Comparison of ENCODE assay signal across 9 mouse cellular contexts in genomic region chr7:28357984-28358383, GRCm38 (mm10). TPM values are rescaled to one million over a fixed set of nuclear protein-coding genes. Genes with fewer than 3 reads are reported as not detected.
DNase-seq lines count a peak whose midpoint lies in the region; ATAC-seq and TF ChIP-seq lines count a peak whose summit lies in the region.
"Had no signal": no experiment of that assay in that cellular context is flagged by ENCODE, and none has a peak within 500 bp of the region (broad histone marks: within the 10 kb centered on the region; RNA-seq: fewer than 3 reads in every experiment).

No protein-coding gene starts in this region.

- 17% methylated on average over 5 of the region's 5 CpGs for WGBS in hindbrain, embryonic 11.5 days

- ATAC-seq in hindbrain, embryonic 11.5 days (ENCODE audit: low FRiP score): no peak
- no peak for ATAC-seq in cerebellum, adult (ENCODE audit: insufficient number of reproducible peaks, low FRiP score, low TSS enrichment)

- H3K36me3 ChIP-seq in hindbrain, embryonic 11.5 days (ENCODE audit: control insufficient read depth, insufficient read depth, low read length): peaks cover 29% of the 10 kb centered on the region

- peak overlapping the region; percentile 75 for H3K27ac ChIP-seq in gastrocnemius, adult 2 months
- H3K27ac ChIP-seq in hindbrain, embryonic 11.5 days (ENCODE audit: low read depth, low read length): 0 out of 2 replicates have a peak overlapping the region, but pooled peaks have one; percentile 51

- DNase-seq in gastrocnemius, adult 2 months: no peak
- DNase-seq in gastrocnemius, adult 8-10 months (ENCODE audit: low spot score in 2 of 2): no peak
- peak; percentile 60 for DNase-seq in NIH3T3 (ENCODE audit: low read depth)
- no peak for DNase-seq in hindbrain, embryonic 11.5 days (ENCODE audit: low spot score)
- peak; percentile 35 to 47 for DNase-seq in lung, postnatal 4 days
- no peak for DNase-seq in cerebellum, postnatal 25 days
- no peak for DNase-seq in left cerebral cortex, postnatal 10 days (ENCODE audit: extremely low spot score in 1 of 2, low spot score in 2 of 2)

- no peaks in the 10 kb centered on the region for H3K27me3 ChIP-seq in hindbrain, embryonic 11.5 days (ENCODE audit: control insufficient read depth, insufficient read depth, low read length)
- H3K27me3 ChIP-seq: CH12.LX had no signal

- no peak for TF ChIP-seq CTCF in gastrocnemius, adult 2 months (IDR thresholded peaks at IDR 0.05)

- H3K4me2 ChIP-seq in hindbrain, embryonic 11.5 days (replicated peaks; ENCODE audit: low read depth, low read length): no peak overlapping the region

- no peak overlapping the region for H3K9ac ChIP-seq in hindbrain, embryonic 11.5 days (ENCODE audit: low read depth, low read length)

- 0 out of 2 replicates have a peak, but pooled peaks cover 2% of the 10 kb centered on the region for H3K4me1 ChIP-seq in hindbrain, embryonic 11.5 days (replicated peaks; ENCODE audit: control insufficient read depth, insufficient read depth, low read length)

- no peaks in the 10 kb centered on the region for H3K9me3 ChIP-seq in hindbrain, embryonic 11.5 days (ENCODE audit: control insufficient read depth, low read length)

- intact Hi-C loops in gastrocnemius, adult 2 months (cut with DNase I): no loop called here
- intact Hi-C loops in left cerebral cortex, postnatal 10 days (cut with DNase I): no loop called here

- no peak overlapping the region for H3K4me3 ChIP-seq in gastrocnemius, adult 2 months
- H3K4me3 ChIP-seq in hindbrain, embryonic 11.5 days (ENCODE audit: low read depth, low read length): no peak overlapping the region

RNA-seq across cellular contexts. Expression of gene Rps16, which starts 7.5 kb away (rescaled TPM):
- total RNA-seq in gastrocnemius, adult 2 months (2021): 100 to 1,000 TPM; 373 to 449 TPM
- 100 to 1,000 TPM; 442 to 558 (median 490) TPM for total RNA-seq in gastrocnemius, adult 8-10 months (2022)
- polyA plus RNA-seq in hindbrain, embryonic 11.5 days (2014; fragmentation: Nextera tagmentation; extraction: Ambion mirVana): 746 and 776 TPM in 2 replicates
- total RNA-seq in left cerebral cortex, postnatal 10 days (2021): 100 to 1,000 TPM; 642 to 668 TPM

RNA-seq across cellular contexts. Expression of gene Plekhg2, which starts 14.4 kb away (rescaled TPM):
- 1 to 10 TPM; 4.0 to 7.5 TPM for total RNA-seq in gastrocnemius, adult 2 months (2021)
- total RNA-seq in gastrocnemius, adult 8-10 months (2022): 1 to 10 TPM; 2.0 to 3.3 (median 2.6) TPM
- polyA plus RNA-seq in hindbrain, embryonic 11.5 days (2014; fragmentation: Nextera tagmentation; extraction: Ambion mirVana): 39.5 and 48.0 TPM in 2 replicates
- total RNA-seq in left cerebral cortex, postnatal 10 days (2021): 10 to 100 TPM; 10.0 to 12.3 TPM

RNA-seq across cellular contexts. Expression of gene Supt5, which starts 19.4 kb away (rescaled TPM):
- total RNA-seq in gastrocnemius, adult 2 months (2021): 10 to 100 TPM; 57.9 to 68.6 TPM
- 10 to 100 TPM; 61.6 to 76.5 (median 73.0) TPM for total RNA-seq in gastrocnemius, adult 8-10 months (2022)
- 68.0 and 74.9 TPM in 2 replicates for polyA plus RNA-seq in hindbrain, embryonic 11.5 days (2014; fragmentation: Nextera tagmentation; extraction: Ambion mirVana)
- 100 to 1,000 TPM; 113 to 114 TPM for total RNA-seq in left cerebral cortex, postnatal 10 days (2021)

RNA-seq across cellular contexts. Expression of gene Zfp36, which starts 22.1 kb away (rescaled TPM):
- 10 to 100 TPM; 10.0 to 36.7 TPM for total RNA-seq in gastrocnemius, adult 2 months (2021)
- total RNA-seq in gastrocnemius, adult 8-10 months (2022): 10 to 100 TPM in 2 of 4 experiments, 1 to 10 TPM in 2; 6.5 to 25.6 (median 9.0) TPM
- 3.4 and 3.9 TPM in 2 replicates for polyA plus RNA-seq in hindbrain, embryonic 11.5 days (2014; fragmentation: Nextera tagmentation; extraction: Ambion mirVana)
- 1 to 10 TPM; 1.8 to 2.4 TPM for total RNA-seq in left cerebral cortex, postnatal 10 days (2021)

RNA-seq across cellular contexts. Expression of gene Med29, which starts 34.5 kb away (rescaled TPM):
- 10 to 100 TPM; 22.1 to 28.3 TPM for total RNA-seq in gastrocnemius, adult 2 months (2021)
- 10 to 100 TPM; 19.3 to 24.6 (median 20.5) TPM for total RNA-seq in gastrocnemius, adult 8-10 months (2022)
- polyA plus RNA-seq in hindbrain, embryonic 11.5 days (2014; fragmentation: Nextera tagmentation; extraction: Ambion mirVana): 47.6 and 49.7 TPM in 2 replicates
- 10 to 100 TPM; 18.5 to 19.3 TPM for total RNA-seq in left cerebral cortex, postnatal 10 days (2021)

Comparison
In these comparisons a context has a peak if more than half of its experiments do, and no peak if none do; other contexts are left out.
1. DNase-seq: peak in NIH3T3 (single experiment) and lung, postnatal 4 days (2 of 2); none in gastrocnemius, adult 2 months (single experiment), gastrocnemius, adult 8-10 months (0 of 2), hindbrain, embryonic 11.5 days (single experiment), cerebellum, postnatal 25 days (0 of 2) and left cerebral cortex, postnatal 10 days (0 of 2).